Mouse (Mus musculus) stomach, embryonic 16.5 days (tissue): ENCODE results near the gene Tmem72. TPM values are rescaled to one million over a fixed set of nuclear protein-coding genes. Genes with fewer than 3 reads are reported as not detected.

Experiments
- ATAC-seq: fragments of 200-750 bp; cut with Nextera tagmentation; 2 replicates; pipeline ENCODE4 v1.8.0; 2017; ENCODE audit warnings: moderate number of reproducible peaks, moderate TSS enrichment; ENCODE audit not compliant: insufficient read depth, low FRiP score
- H3K27ac ChIP-seq: fragments of 300-500 bp; sonication (generic); 2 replicates; pipeline ENCODE4 v1.5.1; 2014; ENCODE audit warnings: low read length
- H3K27me3 ChIP-seq: fragments of 300-500 bp; sonication (generic); 2 replicates; pipeline ENCODE4 v1.6.1; 2014; ENCODE audit warnings: low read length, control low read depth, mixed read lengths; ENCODE audit not compliant: control insufficient read depth, insufficient read depth
- H3K36me3 ChIP-seq: fragments of 300-500 bp; sonication (generic); 2 replicates; pipeline ENCODE4 v1.6.1; 2014; ENCODE audit warnings: low read length; ENCODE audit not compliant: control insufficient read depth, insufficient read depth
- H3K4me1 ChIP-seq: fragments of 300-500 bp; sonication (generic); 2 replicates; pipeline ENCODE4 v1.6.1; 2014; ENCODE audit warnings: low read length, control low read depth, mixed read lengths; ENCODE audit not compliant: control insufficient read depth, insufficient read depth
- H3K4me2 ChIP-seq: fragments of 300-500 bp; sonication (generic); 2 replicates; pipeline ENCODE4 v1.6.1; 2014; ENCODE audit warnings: low read depth, low read length, mixed read lengths
- H3K4me3 ChIP-seq: fragments of 300-500 bp; sonication (generic); replicated peaks from 2 replicates; pipeline ENCODE4 v1.5.1; 2014; ENCODE audit warnings: mild to moderate bottlenecking, low read length
- H3K9ac ChIP-seq: fragments of 300-500 bp; sonication (generic); 2 replicates; pipeline ENCODE4 v1.6.1; 2014; ENCODE audit warnings: low read length
- H3K9me3 ChIP-seq: fragments of 300-500 bp; sonication (generic); replicated peaks from 2 replicates; pipeline ENCODE4 v1.6.1; 2016; ENCODE audit warnings: low read length, control low read depth; ENCODE audit not compliant: control insufficient read depth
- WGBS: fragments of 180-500 bp; shearing (Covaris S2); extraction: QIAGEN DNeasy Blood & Tissue Kit; methylation state at CpG from one replicate; pipeline ENCODE4 v1.1.7; 2014; 5-methylcytosine and 5-hydroxymethylcytosine counted together
- polyA plus RNA-seq: library from polyadenylated mRNA; unstranded; fragments of >200 nt; fragmentation: Nextera tagmentation; extraction: Ambion mirVana; gene quantifications from 2 replicates; pipeline ENCODE4 v1.2.1, GENCODE M21; 2015

Tmem72 gene
- polyA plus RNA-seq, result 0.11 and 0.40 TPM in 2 replicates

DNA sequence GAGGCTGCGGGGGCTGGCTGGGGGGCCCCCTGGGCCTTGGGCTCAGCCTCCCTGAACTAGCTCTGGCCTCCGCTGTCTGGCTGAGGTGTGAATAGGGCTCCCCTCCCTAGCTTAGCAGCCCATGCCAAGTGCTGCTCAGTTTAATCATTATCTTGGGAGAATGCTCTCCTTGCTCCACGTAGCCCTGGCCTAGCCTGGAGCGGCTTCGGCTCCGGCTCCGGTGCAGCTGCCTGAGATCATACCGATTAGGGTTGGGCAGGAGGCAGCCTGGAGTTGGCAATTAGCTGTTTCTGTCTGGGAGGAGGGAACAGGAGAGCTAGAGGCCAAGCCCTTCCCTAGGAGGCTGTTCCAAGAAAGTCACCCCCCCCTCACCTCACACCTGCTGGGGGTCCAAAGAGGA is at the start of gene Tmem72:
Gene Tmem72, minus strand, starts transcription at position 248 of the 400 bp plus-strand sequence.
- H3K4me2 ChIP-seq, result no peak within 1 kb of the TSS
- no peak for ATAC-seq
- H3K9ac ChIP-seq, result no peak within 1 kb of the TSS
- no peaks in the 10 kb centered on the region; the same call in 1 of the 2 replicates for H3K4me1 ChIP-seq
- no peaks in the 10 kb centered on the region for H3K36me3 ChIP-seq
- H3K27ac ChIP-seq, result no peak within 1 kb of the TSS
- H3K4me3 ChIP-seq, result no peak within 1 kb of the TSS
- 46% methylated on average over 8 of the region's 8 CpGs for WGBS
- no peaks in the 10 kb centered on the region for H3K27me3 ChIP-seq
- no peaks in the 10 kb centered on the region for H3K9me3 ChIP-seq

DNA sequence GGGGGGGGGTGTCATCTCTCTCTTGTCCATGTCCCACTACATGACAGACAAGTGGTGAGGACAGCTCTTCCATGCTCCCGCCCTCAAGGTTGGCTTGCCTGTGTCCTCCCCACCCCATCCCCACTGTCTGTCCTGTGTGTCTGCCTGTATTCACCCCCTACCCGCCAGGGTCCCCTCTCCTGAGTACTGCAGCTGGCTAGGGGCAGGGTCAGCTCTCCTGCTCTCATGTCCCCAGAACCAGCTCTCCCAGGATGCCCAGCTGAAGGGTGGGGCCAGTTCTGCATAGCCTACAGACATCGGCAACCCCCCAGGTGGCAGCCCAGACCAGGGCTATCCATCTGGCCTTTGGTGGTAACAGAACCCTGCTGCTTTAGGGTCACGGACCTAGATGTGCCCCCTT is 47.8 kb upstream of the Tmem72 start:
- Histone ChIP-seq H3K9ac (no peak overlapping the region), H3K4me2 (no peak overlapping the region), H3K36me3 (no peaks in the 10 kb centered on the region), H3K9me3 (no peaks in the 10 kb centered on the region), H3K4me3 (no peak overlapping the region), H3K4me1 (peaks cover 8% of the 10 kb centered on the region; the same call in 1 of the 2 replicates), H3K27me3 (no peaks in the 10 kb centered on the region), H3K27ac (no peak overlapping the region)
- 90% methylated on average over 4 of the region's 4 CpGs for WGBS
- no peak for ATAC-seq

DNA sequence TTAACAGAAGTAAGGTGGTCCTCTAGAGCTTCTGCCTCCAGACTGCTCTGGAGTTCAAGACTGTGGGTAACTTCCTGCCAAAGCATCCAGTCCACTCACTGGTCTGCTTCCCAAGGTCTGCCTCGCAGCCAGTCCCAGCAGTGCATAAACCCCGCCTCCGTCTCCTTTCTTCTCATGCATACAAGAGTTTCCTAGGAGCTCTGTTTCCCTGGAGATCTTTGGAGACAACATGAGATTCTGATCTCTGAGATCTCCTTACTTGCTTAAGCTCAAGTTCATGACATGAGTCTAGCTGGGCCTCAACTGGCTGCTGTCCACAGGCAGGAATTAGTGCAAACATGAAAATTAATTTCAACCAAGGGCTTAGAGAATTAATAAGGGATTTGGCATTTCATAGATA is 45.6 kb upstream of the Tmem72 start:
- 49% methylated on average over 3 of the region's 3 CpGs for WGBS
- peak; percentile 25; the same call in 1 of the 2 replicates for ATAC-seq
- Histone ChIP-seq H3K4me3 (no peak overlapping the region), H3K4me1 (peaks cover 3% of the 10 kb centered on the region; the same call in 1 of the 2 replicates), H3K27me3 (no peaks in the 10 kb centered on the region), H3K9ac (no peak overlapping the region), H3K27ac (no peak overlapping the region), H3K36me3 (no peaks in the 10 kb centered on the region), H3K4me2 (no peak overlapping the region), H3K9me3 (no peaks in the 10 kb centered on the region)

DNA sequence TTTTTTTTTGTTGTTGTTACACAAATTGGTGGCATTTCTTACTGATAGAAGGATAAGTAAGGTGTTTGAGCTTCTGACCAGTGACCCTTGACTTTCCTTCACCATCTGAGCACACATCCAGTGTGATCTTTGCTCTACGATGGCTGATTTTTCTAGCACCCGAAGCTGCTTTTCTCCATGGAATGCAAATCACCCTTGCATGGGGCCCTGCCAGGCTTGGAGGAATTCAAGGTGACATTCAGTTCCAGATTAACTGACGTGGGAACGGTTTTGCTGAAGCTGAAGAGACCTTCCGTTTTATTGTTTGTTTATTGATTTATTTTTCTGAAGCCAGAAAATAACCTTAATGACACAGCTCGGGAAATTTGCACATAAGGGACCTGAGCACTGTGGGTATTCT is 43.5 kb upstream of the Tmem72 start:
- Histone ChIP-seq H3K9me3 (no peaks in the 10 kb centered on the region), H3K36me3 (no peaks in the 10 kb centered on the region)
- WGBS, result 63% methylated on average over 6 of the region's 6 CpGs

DNA sequence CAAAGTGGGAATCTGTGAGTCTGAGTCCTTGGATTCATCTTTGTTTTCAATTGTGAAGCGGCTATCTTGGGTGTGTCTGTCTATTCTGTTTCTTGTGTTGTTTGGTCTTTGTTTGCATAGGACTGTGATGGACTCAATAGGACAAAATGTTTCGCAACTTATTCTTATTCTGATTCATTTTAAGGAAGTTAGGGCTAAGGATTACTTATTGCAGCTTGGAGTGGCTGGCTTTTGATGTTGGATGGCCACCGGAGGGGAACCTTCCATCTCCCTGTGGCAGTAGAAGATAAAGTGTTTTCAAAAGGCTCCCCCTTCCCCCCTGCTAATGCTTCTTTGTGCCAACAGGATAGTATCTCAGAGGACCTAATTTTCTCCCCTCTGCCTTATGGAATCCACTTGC is 39.7 kb upstream of the Tmem72 start:
- no peaks in the 10 kb centered on the region for H3K36me3 ChIP-seq
- no peaks in the 10 kb centered on the region for H3K4me1 ChIP-seq
- H3K9ac ChIP-seq, result no peak overlapping the region
- H3K9me3 ChIP-seq, result no peaks in the 10 kb centered on the region
- no peaks in the 10 kb centered on the region for H3K27me3 ChIP-seq
- H3K4me3 ChIP-seq, result no peak overlapping the region
- WGBS, result 75% methylated on average over 3 of the region's 3 CpGs
- H3K4me2 ChIP-seq, result no peak overlapping the region
- H3K27ac ChIP-seq, result no peak overlapping the region
- no peak for ATAC-seq

More for the DNA sequence above, 43.5 kb upstream of the Tmem72 start:
- Histone ChIP-seq H3K4me3 (no peak overlapping the region), H3K27me3 (no peaks in the 10 kb centered on the region), H3K4me2 (no peak overlapping the region), H3K9ac (no peak overlapping the region), H3K4me1 (peaks cover 3% of the 10 kb centered on the region; the same call in 1 of the 2 replicates), H3K27ac (no peak overlapping the region)
- no peak for ATAC-seq

DNA sequence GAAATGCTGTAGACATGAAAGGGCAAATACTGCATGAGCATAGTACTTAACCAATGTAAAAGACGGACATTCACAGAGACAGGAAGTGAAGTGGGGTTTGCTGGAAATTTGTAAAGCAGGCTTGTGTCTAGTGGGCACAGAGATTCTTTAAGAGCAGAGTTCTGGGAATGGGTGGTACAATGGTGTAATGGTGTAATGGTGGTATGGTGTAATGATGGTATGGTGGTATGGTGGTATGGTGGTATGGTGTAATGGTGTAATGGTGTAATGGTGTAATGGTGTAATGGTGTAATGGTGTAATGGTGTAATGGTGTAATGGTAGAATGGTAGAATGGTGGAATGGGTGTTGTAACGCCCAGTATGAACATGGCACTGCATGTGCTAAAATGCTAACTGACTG is 21.3 kb upstream of the Tmem72 start:
- no peak overlapping the region for H3K27ac ChIP-seq
- no peaks in the 10 kb centered on the region for H3K27me3 ChIP-seq
- no peaks in the 10 kb centered on the region for H3K4me1 ChIP-seq
- no peaks in the 10 kb centered on the region for H3K36me3 ChIP-seq
- H3K4me3 ChIP-seq, result no peak overlapping the region
- no peak overlapping the region for H3K4me2 ChIP-seq
- H3K9ac ChIP-seq, result no peak overlapping the region
- no peak for ATAC-seq
- H3K9me3 ChIP-seq, result no peaks in the 10 kb centered on the region
- 83% methylated on average over 2 of the region's 2 CpGs for WGBS

DNA sequence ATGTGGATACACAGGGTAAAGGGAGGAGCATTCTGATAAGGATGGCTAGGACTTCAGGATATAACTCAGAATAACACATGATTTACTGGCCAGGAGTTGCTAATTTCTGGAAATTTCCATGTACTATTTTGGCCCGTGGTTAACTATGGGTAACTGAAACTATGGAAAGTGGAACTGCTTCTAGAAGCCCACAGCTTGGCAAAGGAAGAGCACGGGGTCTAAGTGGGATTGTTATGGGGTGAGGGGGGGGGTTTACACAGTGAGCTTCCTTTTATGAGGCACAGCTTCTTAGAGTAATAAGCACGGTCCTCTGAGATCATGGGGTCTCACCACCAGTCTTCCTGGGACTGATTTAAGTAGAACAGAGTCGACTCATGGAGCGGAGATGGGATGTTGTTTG is 18.6 kb upstream of the Tmem72 start:
- H3K9me3 ChIP-seq, result no peaks in the 10 kb centered on the region
- H3K9ac ChIP-seq, result no peak overlapping the region
- no peaks in the 10 kb centered on the region for H3K4me1 ChIP-seq
- no peak overlapping the region for H3K4me2 ChIP-seq
- H3K4me3 ChIP-seq, result no peak overlapping the region
- WGBS, result 85% methylated on average over 5 of the region's 5 CpGs
- H3K27ac ChIP-seq, result no peak overlapping the region
- no peaks in the 10 kb centered on the region for H3K27me3 ChIP-seq
- H3K36me3 ChIP-seq, result no peaks in the 10 kb centered on the region
- no peak for ATAC-seq

DNA sequence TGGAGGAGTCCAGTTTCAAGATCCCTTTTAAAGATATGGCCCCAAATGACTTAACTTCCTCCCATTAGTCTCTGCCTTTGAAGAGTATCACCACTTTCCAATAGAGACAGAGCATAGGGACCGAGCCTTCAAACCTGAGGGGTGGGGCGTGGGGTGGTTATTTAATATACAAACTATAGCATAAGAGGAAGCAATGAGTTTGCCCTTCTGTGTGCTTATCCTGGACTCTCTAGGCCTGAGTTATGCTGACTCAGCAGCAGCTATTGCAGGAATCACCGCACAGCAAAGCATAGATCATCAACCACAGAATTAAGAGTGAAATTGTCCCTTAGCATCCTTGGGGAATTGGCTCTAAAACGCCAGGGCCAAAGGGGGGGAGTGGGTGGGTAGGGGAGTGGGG is 16.9 kb upstream of the Tmem72 start:
- no peaks in the 10 kb centered on the region for H3K36me3 ChIP-seq
- no peak overlapping the region for H3K9ac ChIP-seq
- H3K27me3 ChIP-seq, result no peaks in the 10 kb centered on the region
- no peaks in the 10 kb centered on the region for H3K4me1 ChIP-seq
- no peak overlapping the region for H3K27ac ChIP-seq
- WGBS, result 70% methylated on average over 4 of the region's 4 CpGs
- H3K4me2 ChIP-seq, result no peak overlapping the region
- no peaks in the 10 kb centered on the region for H3K9me3 ChIP-seq
- ATAC-seq, result no peak
- H3K4me3 ChIP-seq, result no peak overlapping the region

DNA sequence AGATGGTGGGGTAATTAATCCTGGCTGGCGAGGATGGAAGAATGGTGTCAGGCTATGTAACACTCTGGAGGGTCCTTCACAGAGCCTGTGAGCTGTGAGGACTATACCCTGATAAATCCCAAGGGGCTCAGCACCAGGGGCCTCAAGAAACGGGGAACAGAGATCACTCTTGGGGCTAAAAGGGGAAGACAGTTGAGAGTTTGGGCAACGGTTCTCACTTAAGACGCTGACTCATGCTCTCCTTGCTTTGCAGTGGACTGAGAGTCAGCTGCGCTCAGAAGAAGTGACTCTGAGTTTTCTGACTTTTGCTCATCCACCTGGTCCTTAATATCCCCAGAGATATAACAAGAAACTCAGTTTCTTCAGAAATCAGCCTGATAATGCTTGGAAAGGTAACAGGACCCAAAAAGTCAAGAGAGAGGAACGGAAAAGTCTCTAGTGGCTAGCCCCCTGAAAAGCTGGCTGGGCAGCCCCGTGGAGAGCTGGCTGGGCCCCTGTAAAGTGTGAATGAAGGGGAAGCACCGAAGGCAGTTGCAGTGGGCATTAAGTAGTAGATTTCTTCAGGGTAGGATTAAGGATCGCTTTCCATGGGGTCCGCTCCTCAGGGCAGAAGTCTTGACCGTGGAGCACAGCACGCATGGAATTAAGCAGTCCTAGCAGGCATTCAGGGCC is 7.9 kb upstream of the Tmem72 start:
- Histone ChIP-seq H3K9ac (no peak overlapping the region), H3K36me3 (no peaks in the 10 kb centered on the region), H3K4me2 (no peak overlapping the region), H3K9me3 (no peaks in the 10 kb centered on the region), H3K27me3 (no peaks in the 10 kb centered on the region), H3K4me1 (no peaks in the 10 kb centered on the region), H3K27ac (no peak overlapping the region), H3K4me3 (no peak overlapping the region)
- 79% methylated on average over 12 of the region's 12 CpGs for WGBS
- no peak for ATAC-seq
